Mouse (Mus musculus) midbrain, embryonic 15.5 days (tissue): ENCODE measurements at regions not wholly inside any gene's neighbourhood (a gene's known extent, or its start where the extent isn't known, plus 50 kb on each side); places are given as distances from the start of the nearest gene placed in this dataset.

ENCODE experiments used
- ATAC-seq: fragments of 200-750 bp; cut with Nextera tagmentation; replicated peaks from 2 replicates; pipeline ENCODE4 v1.8.0; 2017; ENCODE audit warnings: moderate TSS enrichment
- H3K27ac ChIP-seq: fragments of 300-500 bp; sonication (generic); 2 replicates; pipeline ENCODE4 v1.5.1; 2015; ENCODE audit warnings: mild to moderate bottlenecking, inconsistent platforms
- H3K27me3 ChIP-seq: fragments of 300-500 bp; sonication (generic); replicated peaks from 2 replicates; pipeline ENCODE4 v1.6.1; 2015; ENCODE audit warnings: inconsistent platforms
- H3K36me3 ChIP-seq: fragments of 300-500 bp; sonication (generic); replicated peaks from 2 replicates; pipeline ENCODE4 v1.6.1; 2015; ENCODE audit warnings: inconsistent platforms
- H3K4me1 ChIP-seq: fragments of 300-500 bp; sonication (generic); 2 replicates; pipeline ENCODE4 v1.6.1; 2015; ENCODE audit warnings: inconsistent platforms
- H3K4me2 ChIP-seq: fragments of 300-500 bp; sonication (generic); 2 replicates; pipeline ENCODE4 v1.6.1; 2015; ENCODE audit warnings: inconsistent platforms, mild to moderate bottlenecking, moderate library complexity
- H3K4me3 ChIP-seq: fragments of 300-500 bp; sonication (generic); 2 replicates; pipeline ENCODE4 v1.5.1; 2015; ENCODE audit warnings: mild to moderate bottlenecking, inconsistent platforms
- H3K9ac ChIP-seq: fragments of 300-500 bp; sonication (generic); 2 replicates; pipeline ENCODE4 v1.6.1; 2015; ENCODE audit warnings: mild to moderate bottlenecking, inconsistent platforms
- H3K9me3 ChIP-seq: fragments of 300-500 bp; sonication (generic); 2 replicates; pipeline ENCODE4 v1.6.1; 2016; ENCODE audit warnings: inconsistent platforms
- WGBS: fragments of 180-500 bp; shearing (Covaris S2); methylation state at CpG from one replicate; pipeline ENCODE4 v1.1.7; 2015; ENCODE audit warnings: mixed read lengths; 5-methylcytosine and 5-hydroxymethylcytosine counted together

GRCm38 (mm10) chr11:89142527-89143154 is 69.0 kb downstream of the Gm525 start:
- H3K27ac ChIP-seq = no peak overlapping the region
- no peaks in the 10 kb centered on the region for H3K36me3 ChIP-seq
- no peak overlapping the region for H3K4me3 ChIP-seq
- no peak for ATAC-seq
- H3K4me2 ChIP-seq = no peak overlapping the region
- H3K4me1 ChIP-seq = peaks cover 3% of the 10 kb centered on the region; the same call in 1 of the 2 replicates
- no peak overlapping the region for H3K9ac ChIP-seq
- no peaks in the 10 kb centered on the region for H3K27me3 ChIP-seq
- 34% methylated on average over 9 of the region's 9 CpGs for WGBS
- no peaks in the 10 kb centered on the region for H3K9me3 ChIP-seq
